Mouse (Mus musculus) hindbrain, embryonic 16.5 days (tissue): ENCODE measurements around the gene Zfp865. TPM values are rescaled to one million over a fixed set of nuclear protein-coding genes. Genes with fewer than 3 reads are reported as not detected.
"Not testable (repeated sequence)": the region's sequence is repeated elsewhere in the genome, so short reads cannot be mapped to it uniquely, and the experiment has no call there.

Experiments used
- ATAC-seq: fragments of 200-750 bp; cut with Nextera tagmentation; 2 replicates; pipeline ENCODE4 v1.8.0; 2017; ENCODE audit warnings: moderate TSS enrichment, moderate library complexity
- H3K27ac ChIP-seq: fragments of 300-500 bp; sonication (generic); 2 replicates; pipeline ENCODE4 v1.5.1; 2014; ENCODE audit warnings: low read depth, mild to moderate bottlenecking, control low read depth, low read length, moderate library complexity
- H3K27me3 ChIP-seq: fragments of 300-500 bp; sonication (generic); replicated peaks from 2 replicates; pipeline ENCODE4 v1.6.1; 2014; ENCODE audit warnings: low read length; ENCODE audit not compliant: control insufficient read depth, insufficient read depth
- H3K36me3 ChIP-seq: fragments of 300-500 bp; sonication (generic); 2 replicates; pipeline ENCODE4 v1.6.1; 2014; ENCODE audit warnings: mild to moderate bottlenecking, low read length, moderate library complexity, mixed read lengths; ENCODE audit not compliant: control insufficient read depth, insufficient read depth
- H3K4me1 ChIP-seq: fragments of 300-500 bp; sonication (generic); 2 replicates; pipeline ENCODE4 v1.6.1; 2014; ENCODE audit warnings: low read depth, low read length; ENCODE audit not compliant: control insufficient read depth, insufficient read depth
- H3K4me2 ChIP-seq: fragments of 300-500 bp; sonication (generic); 2 replicates; pipeline ENCODE4 v1.6.1; 2014; ENCODE audit warnings: mild to moderate bottlenecking, low read length, control low read depth, moderate library complexity
- H3K4me3 ChIP-seq: fragments of 300-500 bp; sonication (generic); 2 replicates; pipeline ENCODE4 v1.5.1; 2014; ENCODE audit warnings: mild to moderate bottlenecking, low read length, control low read depth, moderate library complexity
- H3K9ac ChIP-seq: fragments of 300-500 bp; sonication (generic); 2 replicates; pipeline ENCODE4 v1.6.1; 2014; ENCODE audit warnings: low read depth, mild to moderate bottlenecking, control low read depth, low read length, moderate library complexity
- H3K9me3 ChIP-seq: fragments of 300-500 bp; sonication (generic); 2 replicates; pipeline ENCODE4 v1.6.1; 2014; ENCODE audit warnings: mild to moderate bottlenecking, low read length, moderate library complexity; ENCODE audit not compliant: control insufficient read depth
- WGBS: fragments of 180-500 bp; shearing (Covaris S2); extraction: QIAGEN DNeasy Blood & Tissue Kit; methylation state at CpG from one replicate; pipeline ENCODE4 v1.1.7; 2014; 5-methylcytosine and 5-hydroxymethylcytosine counted together
- polyA plus RNA-seq: library from polyadenylated mRNA; unstranded; fragments of >200 nt; fragmentation: Nextera tagmentation; extraction: Ambion mirVana; gene quantifications from 2 replicates; pipeline ENCODE4 v1.2.1, GENCODE M21; 2015

Zfp865 gene
- polyA plus RNA-seq, 1 experiment from 2014 or later, result 5.8 TPM

- peak; percentile 86 for ATAC-seq
- H3K4me1 ChIP-seq, result peaks cover 39% of the 10 kb centered on the region
- no peaks in the 10 kb centered on the region for H3K9me3 ChIP-seq
- peak overlapping the region; percentile 83 for H3K9ac ChIP-seq
- peak overlapping the region; percentile 74 for H3K4me3 ChIP-seq
- H3K4me2 ChIP-seq, result peak overlapping the region; percentile 96
- under 1% methylated on average over 60 of the region's 60 CpGs for WGBS
- no peaks in the 10 kb centered on the region for H3K36me3 ChIP-seq
- no peaks in the 10 kb centered on the region for H3K27me3 ChIP-seq
- H3K27ac ChIP-seq, result peak overlapping the region; percentile 99
Measured at GRCm38 (mm10) chr7:5060944-5061773, 41.0 kb downstream of the Zfp865 start.

GRCm38 (mm10) chr7:5061774-5062359 lies 41.7 kb downstream of the Zfp865 start, which contains the start of gene U2af2:
Gene U2af2 (plus strand): TSS chr7:5062143.
- peak within 1 kb of the TSS; percentile 99 for H3K27ac ChIP-seq
- no peaks in the 10 kb centered on the region for H3K36me3 ChIP-seq
- peak; percentile 76 for ATAC-seq
- no peaks in the 10 kb centered on the region for H3K27me3 ChIP-seq
- under 1% methylated on average over 50 of the region's 65 CpGs for WGBS
- peak within 1 kb of the TSS; percentile 74 for H3K4me3 ChIP-seq
- peaks cover 39% of the 10 kb centered on the region for H3K4me1 ChIP-seq
- peak within 1 kb of the TSS; percentile 83 for H3K9ac ChIP-seq
- no peaks in the 10 kb centered on the region for H3K9me3 ChIP-seq
- H3K4me2 ChIP-seq, result peak within 1 kb of the TSS; percentile 96

- Histone ChIP-seq H3K4me3 (peak overlapping the region; percentile 74), H3K4me2 (peak overlapping the region; percentile 96), H3K9ac (peak overlapping the region; percentile 77), H3K4me1 (peaks cover 38% of the 10 kb centered on the region), H3K27me3 (no peaks in the 10 kb centered on the region), H3K36me3 (peaks cover 3% of the 10 kb centered on the region), H3K9me3 (no peaks in the 10 kb centered on the region), H3K27ac (peak overlapping the region; percentile 99)
- WGBS, result under 1% methylated on average over 51 of the region's 51 CpGs
- ATAC-seq, result peak; percentile 45
Measured at GRCm38 (mm10) chr7:5062360-5063001, 42.3 kb downstream of the Zfp865 start.

- 95% methylated on average over 6 of the region's 6 CpGs for WGBS
- Histone ChIP-seq H3K27ac (no peak overlapping the region), H3K4me2 (no peak overlapping the region)
Measured at GRCm38 (mm10) chr7:5064886-5065285, 44.7 kb downstream of the Zfp865 start.

GRCm38 (mm10) chr7:5073586-5073985 lies 53.4 kb downstream of the Zfp865 start:
- Histone ChIP-seq H3K4me1 (no peaks in the 10 kb centered on the region), H3K4me2 (no peak overlapping the region), H3K9ac (no peak overlapping the region), H3K4me3 (no peak overlapping the region), H3K36me3 (peaks cover 53% of the 10 kb centered on the region), H3K27ac (no peak overlapping the region), H3K27me3 (no peaks in the 10 kb centered on the region), H3K9me3 (no peaks in the 10 kb centered on the region)
- ATAC-seq, result no peak
- 96% methylated on average over 1 of the region's 1 CpGs for WGBS

More at GRCm38 (mm10) chr7:5064886-5065285, 44.7 kb downstream of the Zfp865 start:
- H3K4me1 ChIP-seq, result peaks cover 24% of the 10 kb centered on the region
- H3K9ac ChIP-seq, result no peak overlapping the region
- no peak overlapping the region for H3K4me3 ChIP-seq
- H3K9me3 ChIP-seq, result no peaks in the 10 kb centered on the region
- H3K36me3 ChIP-seq, result peaks cover 18% of the 10 kb centered on the region
- ATAC-seq, result no peak
- H3K27me3 ChIP-seq, result no peaks in the 10 kb centered on the region

- no peaks in the 10 kb centered on the region for H3K9me3 ChIP-seq
- no peak overlapping the region for H3K4me2 ChIP-seq
- H3K36me3 ChIP-seq, result peaks cover 44% of the 10 kb centered on the region
- 92% methylated on average over 5 of the region's 5 CpGs for WGBS
- H3K4me1 ChIP-seq, result no peaks in the 10 kb centered on the region
- no peak for ATAC-seq
- no peak overlapping the region for H3K4me3 ChIP-seq
- no peaks in the 10 kb centered on the region for H3K27me3 ChIP-seq
- no peak overlapping the region for H3K9ac ChIP-seq
- no peak overlapping the region for H3K27ac ChIP-seq
Measured at GRCm38 (mm10) chr7:5074984-5075383, 54.8 kb downstream of the Zfp865 start.

- Histone ChIP-seq H3K4me2 (no peak overlapping the region), H3K4me1 (peaks cover 12% of the 10 kb centered on the region), H3K27ac (no peak overlapping the region), H3K9me3 (no peaks in the 10 kb centered on the region), H3K9ac (no peak overlapping the region), H3K36me3 (peaks cover 35% of the 10 kb centered on the region), H3K27me3 (no peaks in the 10 kb centered on the region), H3K4me3 (no peak overlapping the region)
- no peak for ATAC-seq
- WGBS, result 96% methylated on average over 2 of the region's 2 CpGs
Measured at GRCm38 (mm10) chr7:5076931-5077330, 56.8 kb downstream of the Zfp865 start.

GRCm38 (mm10) chr7:5079365-5080009 lies 59.3 kb downstream of the Zfp865 start:
- peak; percentile 19 for ATAC-seq
- H3K27me3 ChIP-seq, H3K9me3 ChIP-seq: not testable (repeated sequence)
- H3K4me1 ChIP-seq, result peaks cover 15% of the 10 kb centered on the region
- H3K27ac ChIP-seq, result peak overlapping the region; percentile 73; the same call in 1 of the 2 replicates
- peak overlapping the region; percentile 42; the same call in 1 of the 2 replicates for H3K9ac ChIP-seq
- peak overlapping the region; percentile 99 for H3K4me3 ChIP-seq
- peaks cover 27% of the 10 kb centered on the region for H3K36me3 ChIP-seq
- 46% methylated on average over 9 of the region's 13 CpGs for WGBS
- H3K4me2 ChIP-seq, result peak overlapping the region; percentile 58
